Mouse (Mus musculus): ENCODE data around the gene Kctd17. TPM values are rescaled to one million over a fixed set of nuclear protein-coding genes. Genes with fewer than 3 reads are reported as not detected.

Gene Kctd17
- polyA plus RNA-seq, 1 experiment, result 205 TPM

DNA sequence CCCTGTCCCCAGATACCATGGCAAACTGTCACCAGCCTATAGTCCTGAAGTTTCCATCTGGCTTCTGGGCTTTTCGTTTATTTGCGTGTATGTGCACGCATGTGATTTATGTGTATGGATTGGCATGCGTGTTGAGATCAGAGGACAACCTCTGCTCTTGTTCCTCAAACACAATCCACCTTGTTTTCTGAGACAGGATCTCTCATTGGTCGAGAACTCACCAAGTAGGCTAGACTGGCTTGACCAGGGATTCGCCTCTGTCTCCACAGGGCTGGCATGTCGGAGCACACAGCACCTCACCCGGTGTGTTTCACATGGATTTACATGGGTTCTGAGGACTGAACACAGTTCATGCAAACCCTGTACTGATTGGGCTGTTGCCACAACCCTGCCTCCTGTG is 14.2 kb upstream of the Kctd17 start:
- peak; percentile 95 for DNase-seq (ENCODE audit: low read depth)

DNA sequence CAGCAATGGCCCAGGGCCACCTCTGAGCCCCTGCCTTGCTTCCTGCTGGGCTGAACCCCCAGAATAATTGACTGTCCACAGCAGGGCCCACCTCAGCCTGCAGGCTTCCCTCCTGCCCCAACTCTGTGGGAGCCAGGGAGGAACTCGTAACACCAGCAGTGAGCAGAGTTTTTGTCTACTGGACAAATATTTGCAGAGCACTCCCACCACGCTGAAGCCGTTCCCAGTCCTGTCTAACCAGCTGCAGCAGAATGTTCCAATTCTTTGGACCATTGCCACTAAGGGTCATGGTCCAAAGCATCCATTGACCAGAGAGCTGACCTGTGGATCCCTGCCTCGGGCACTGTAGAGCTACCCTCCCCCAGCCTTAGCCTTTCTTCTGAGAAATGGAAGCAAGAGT is 11.4 kb upstream of the Kctd17 start:
- no peak for DNase-seq (ENCODE audit: low read depth)

DNA sequence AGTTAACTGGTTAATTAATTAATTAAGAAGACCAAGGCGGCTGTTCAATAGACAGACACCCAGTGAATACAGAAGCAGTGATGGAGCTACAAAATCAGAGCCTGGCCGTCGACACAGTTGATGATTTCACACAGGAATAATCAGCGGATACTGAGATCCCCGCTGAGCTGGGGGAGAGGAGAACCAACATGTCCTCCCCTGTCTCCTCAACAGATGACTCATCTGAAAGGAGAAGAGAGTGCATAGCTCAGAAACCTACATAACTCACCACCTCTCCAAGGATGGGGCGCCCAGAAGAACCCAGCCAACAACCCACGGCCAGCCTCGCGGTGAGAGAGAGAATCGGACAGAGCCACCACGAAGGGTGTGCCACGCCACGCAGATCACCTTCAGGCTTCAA is 8.0 kb upstream of the Kctd17 start:
- DNase-seq (ENCODE audit: low read depth), result no peak

DNA sequence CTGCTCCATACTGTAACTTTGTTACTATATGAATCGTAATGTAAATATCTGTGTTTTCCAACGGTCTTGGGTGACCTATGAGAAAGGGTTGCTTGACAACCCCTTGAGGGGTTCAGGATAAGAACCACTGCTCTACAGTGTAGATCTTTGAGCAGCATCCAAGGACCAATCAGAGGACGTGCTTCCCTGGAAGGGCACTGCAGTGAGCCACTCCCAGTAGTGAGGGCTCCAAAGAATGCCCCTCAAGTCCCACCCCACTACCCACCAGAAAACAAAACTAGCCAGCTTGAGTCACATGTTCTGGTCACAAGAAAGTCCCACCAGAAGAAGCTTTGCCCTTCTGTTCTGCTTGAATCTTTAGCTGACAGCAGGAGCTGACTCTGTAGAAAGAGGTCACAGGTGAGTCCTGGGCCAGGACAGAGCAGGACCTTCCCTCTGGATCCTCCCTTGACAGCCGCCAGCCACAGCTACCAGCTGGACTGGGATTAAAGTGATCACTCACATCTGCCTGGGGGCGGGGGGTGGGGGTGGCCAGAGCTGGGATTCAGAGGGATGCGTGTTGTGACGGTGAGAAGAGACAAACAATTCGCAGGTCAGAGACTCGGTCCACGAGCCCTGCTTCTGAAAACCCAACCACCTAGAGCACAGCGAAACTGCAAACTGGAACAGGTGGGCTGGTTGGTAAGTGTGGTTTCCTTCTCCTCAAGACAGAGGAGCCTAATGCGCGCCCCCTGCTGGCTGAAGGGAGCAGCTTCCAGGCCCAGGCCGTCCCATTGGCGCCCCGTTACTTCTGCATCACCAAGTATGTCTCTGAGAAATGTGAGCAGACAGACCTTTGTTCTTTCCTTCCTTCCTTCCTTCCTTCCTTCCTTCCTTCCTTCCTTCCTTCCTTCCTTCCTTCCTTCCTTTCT is 6.1 kb upstream of the Kctd17 start:
- DNase-seq (ENCODE audit: low read depth), result no peak

DNA sequence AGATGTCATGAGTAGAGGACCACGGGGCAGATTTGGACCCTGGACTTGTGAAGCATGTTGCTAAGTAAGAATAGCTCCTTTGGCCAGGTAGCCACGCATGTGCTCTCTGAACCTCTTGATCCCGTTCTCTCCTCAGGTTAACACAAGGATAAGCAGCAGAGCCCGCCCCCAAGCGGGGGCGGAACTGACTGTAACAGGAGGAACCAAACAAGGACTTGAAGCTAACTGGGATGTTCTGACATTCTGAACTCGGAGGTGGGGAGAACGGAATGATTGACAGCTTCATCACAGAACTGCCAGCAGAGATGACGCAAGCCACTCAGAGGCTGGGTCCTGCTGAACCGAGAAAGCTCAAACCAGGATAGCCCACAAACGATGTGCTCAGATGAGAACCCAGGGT is 3.9 kb upstream of the Kctd17 start:
- DNase-seq (ENCODE audit: low read depth), result no peak

DNA sequence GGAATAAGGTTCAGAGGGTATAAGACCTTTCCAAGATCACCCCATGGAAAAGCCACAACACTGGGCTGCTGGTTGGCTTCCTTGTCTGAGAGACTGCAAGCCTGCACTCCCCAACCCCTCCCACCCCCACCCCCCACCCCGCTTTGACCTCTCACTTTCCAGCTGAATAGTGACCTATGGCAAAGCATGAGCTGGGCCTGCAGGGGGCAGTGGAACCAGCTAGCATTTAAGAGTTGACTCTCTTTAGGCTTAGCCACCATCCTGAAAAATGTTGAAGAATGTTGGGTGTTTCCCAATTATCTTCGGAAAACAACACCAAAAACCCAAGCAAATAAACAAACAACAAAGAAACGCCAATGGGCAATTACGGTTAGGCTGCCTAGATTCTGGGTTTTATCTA is 3.1 kb upstream of the Kctd17 start:
- no peak for DNase-seq (ENCODE audit: low read depth)

DNA sequence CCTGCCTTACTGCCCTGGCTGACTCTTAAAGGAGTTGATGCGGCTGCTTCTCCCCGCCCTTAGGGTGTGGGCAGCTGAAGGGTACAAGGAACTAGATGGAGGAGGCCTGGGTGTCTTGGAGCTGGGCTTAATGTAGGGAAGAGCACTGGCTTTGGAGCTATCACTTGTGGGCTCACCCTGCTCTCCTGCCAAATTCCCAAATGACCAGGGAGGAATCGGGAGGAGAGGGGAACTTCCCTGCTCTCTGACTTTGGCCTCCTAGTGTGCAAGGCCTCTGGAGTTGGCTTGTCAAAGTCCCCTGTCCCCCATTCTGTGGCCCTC is 735 bp downstream of the Kctd17 start:
- DNase-seq (ENCODE audit: low read depth), result no peak

DNA sequence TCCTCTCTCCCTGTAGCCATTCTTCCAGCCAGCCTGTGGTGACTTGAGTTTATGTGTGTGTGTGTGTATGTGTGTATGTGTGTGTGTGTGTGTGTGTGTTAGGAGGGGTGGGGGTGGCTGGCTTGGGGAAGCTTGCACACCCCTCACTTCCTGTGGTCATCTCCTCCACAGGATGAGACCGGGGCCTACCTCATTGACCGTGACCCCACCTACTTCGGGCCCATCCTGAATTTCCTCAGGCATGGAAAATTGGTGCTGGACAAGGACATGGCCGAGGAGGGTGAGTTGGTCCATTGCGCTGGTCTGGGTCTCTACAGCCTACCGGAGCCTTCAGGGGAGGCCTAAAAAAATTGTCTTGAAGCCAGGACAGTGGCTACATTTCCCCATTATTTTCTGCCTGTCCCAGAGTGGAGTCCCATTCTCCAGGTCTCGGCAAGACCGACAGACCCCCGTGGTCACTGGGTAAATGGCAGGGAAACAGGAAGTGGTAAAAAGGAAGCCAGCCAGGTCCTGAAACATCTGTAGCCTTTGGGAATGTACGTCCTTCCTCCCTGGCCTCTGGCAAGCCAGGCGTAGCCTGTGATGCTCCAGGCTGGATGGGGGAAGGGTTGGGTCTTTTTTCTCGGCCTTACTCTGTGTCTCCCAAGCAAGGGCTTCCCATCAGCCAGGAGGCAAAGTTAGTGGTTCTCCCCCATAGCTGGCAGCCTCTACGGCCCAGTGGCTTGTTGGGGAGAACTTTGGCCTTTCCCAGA is 1.7 kb downstream of the Kctd17 start:
- DNase-seq (ENCODE audit: low read depth), result no peak

DNA sequence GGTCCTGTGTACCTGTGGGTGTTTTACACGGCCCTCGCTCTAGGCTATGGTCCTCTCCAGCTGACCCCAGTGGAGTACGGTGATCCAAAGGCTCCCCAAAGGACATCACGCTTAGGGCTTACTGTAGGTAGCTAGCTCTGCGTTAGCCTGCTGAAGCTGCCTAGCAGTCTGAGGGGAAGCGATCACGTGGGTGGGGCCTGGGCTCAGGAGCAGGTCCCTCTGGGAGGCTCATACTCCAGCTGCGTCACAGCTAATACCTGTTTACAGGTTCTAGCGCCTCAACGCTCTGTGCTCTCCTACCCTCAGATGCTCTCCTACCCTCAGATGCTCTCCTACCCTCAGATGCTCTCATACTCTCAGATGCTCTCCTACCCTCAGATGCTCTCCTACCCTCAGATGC is 2.5 kb downstream of the Kctd17 start:
- DNase-seq (ENCODE audit: low read depth), result no peak

DNA sequence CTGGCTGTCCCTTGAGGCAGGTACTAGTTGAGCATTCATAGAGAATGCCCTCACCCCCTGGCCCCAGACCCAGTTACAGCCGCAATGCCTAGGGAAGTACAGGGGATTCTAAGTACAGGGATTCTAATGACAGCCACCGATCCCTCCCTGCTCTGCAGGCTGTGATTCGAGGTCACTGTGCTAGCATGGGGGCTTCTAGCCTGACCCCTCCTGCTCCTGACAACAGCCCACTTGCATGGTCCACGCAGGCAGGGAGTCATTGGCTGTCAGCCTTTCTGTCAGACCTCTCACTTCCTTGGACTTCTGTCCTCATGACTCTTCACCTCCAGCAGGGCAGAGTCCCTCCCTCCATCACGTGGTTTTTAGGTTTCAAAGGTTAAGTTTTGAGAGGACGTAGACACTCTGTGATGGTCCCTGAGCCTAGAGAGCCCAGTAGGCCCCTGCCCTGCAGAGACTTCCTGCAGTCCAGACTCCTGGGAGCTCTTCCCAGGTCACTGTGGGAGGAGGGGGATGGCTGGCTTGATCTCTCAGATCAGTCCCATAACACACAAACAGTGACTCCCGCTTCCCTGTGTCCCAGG is 3.3 kb downstream of the Kctd17 start:
- no peak for DNase-seq (ENCODE audit: low read depth)

DNA sequence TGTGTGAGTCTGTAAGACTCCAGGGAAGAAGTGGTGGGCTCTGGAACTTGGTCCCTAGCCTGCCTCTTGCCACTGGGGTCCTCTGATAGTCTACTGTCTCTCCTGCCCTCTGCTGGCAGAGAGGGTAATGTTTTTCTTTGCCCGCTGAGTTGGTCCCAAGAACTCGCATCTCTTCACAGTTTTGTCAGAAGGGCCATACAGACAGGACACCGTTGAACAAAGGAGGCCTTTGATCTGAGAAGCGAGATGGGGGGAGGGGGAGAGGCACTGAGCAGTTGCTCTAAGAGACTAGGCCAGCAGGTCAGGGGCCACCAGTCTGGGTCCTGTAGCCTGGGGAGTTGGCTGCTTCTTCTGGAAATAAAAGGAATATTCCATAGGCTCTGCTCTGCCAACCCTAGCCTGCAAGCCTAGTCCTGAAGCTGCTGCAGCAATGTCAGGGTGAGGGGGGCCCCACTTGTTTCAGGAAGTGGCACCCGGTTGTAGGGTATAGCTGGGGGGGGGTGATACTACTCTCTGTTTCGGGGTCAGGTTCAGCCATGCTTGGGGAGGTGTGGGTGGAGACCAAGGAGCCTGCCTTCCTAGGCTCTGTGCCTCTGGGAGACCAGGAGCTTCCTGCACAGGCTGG is 6.6 kb downstream of the Kctd17 start:
- no peak for DNase-seq (ENCODE audit: low read depth)

DNA sequence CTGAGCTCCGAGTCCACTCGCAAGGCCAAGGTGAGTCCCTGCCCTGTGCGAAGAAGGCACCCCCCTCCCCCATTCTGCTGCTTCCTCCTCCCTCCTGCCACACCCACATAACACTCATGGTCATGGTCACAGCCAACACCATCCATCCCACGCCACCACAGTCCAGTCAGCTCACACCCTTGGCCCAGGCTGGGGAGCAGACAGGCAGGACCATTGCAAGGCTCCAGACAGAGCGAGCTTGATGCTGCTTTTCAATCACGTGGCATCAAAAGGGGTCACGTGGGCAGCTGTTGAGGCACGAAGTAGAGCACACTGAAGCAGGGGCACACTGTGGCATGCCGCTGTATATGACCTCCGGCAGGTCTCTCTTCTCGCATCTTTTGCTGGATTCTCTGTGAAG is 7.3 kb downstream of the Kctd17 start:
- no peak for DNase-seq (ENCODE audit: low read depth)

DNA sequence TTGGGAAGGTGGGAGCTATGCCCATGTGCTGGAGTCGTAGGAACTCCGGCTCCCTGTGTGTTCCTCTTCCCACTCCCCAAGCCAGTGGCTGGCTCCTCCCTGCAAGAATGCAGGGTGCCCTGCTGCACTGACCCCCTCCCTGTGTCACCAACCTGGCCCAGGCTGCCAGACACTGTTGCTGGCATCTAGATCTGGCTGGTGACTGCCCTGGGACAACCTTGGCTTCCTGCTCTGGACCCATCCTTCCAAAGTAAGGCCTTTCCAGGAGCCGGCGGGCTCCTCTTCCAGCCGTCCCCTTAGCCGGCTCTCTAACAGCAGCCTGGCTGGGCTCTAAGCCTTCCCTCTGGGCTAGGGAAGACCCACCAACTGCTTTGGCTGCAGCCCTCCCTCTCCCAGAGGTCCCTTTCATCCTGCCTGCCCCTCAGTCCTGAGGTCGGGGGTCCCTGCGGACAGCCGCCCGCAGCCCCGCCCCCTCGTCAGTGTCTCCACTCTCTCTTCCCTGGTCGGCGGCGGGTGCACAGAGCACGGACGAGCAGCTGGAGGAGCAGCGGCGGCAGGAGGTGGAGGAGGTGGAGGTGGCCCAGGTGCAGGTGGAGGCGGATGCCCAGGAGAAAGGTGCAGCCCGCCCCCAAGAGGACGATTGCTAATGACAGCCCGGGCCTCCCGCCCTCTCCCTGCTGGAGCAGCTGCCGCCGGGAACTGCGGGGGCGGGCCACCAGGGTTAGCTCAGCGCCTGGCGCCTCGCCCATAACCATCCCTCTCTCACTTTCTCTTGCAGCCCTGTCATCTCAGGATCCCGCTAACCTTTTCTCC is 8.2 kb downstream of the Kctd17 start:
- DNase-seq (ENCODE audit: low read depth), result no peak

DNA sequence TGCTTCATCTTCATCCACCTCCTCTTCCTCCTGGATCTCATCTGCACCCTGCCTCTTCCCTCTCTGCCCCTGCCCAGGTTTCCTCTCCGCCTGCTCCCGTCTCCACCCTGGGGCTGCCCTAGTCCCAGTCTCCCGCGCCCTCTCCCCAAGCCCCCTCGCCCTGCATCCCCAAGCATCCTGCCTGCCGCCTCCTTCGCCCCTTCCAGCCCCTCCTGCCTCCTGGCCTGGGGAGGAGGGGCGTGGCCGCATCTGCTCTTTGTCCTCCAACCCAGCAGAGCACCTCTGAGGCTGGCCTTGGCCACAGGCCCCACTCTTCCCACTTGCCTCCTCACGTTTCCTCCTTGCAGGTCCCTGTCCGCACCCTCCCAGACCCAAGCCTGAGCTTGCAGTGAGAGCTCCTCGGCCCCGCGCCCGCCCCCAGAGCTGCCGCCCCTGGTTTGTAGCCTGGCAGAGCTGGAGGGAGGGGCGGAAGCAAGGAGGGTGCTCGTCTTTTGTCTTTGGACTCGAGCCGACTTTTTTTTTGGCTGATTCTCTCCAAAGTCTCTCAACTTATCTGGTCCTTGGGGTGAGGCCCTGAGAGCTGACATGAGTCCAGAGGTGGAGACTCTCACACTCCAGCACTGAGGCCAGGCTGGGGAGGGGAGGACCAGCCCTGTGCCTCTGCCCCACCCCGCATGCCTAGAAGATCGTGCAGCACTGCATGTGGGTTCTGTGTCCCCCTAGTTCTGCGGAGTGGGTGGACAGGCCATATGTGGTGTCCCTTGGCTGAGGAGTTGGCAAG is 9.1 kb downstream of the Kctd17 start:
- no peak for DNase-seq (ENCODE audit: low read depth)

DNA sequence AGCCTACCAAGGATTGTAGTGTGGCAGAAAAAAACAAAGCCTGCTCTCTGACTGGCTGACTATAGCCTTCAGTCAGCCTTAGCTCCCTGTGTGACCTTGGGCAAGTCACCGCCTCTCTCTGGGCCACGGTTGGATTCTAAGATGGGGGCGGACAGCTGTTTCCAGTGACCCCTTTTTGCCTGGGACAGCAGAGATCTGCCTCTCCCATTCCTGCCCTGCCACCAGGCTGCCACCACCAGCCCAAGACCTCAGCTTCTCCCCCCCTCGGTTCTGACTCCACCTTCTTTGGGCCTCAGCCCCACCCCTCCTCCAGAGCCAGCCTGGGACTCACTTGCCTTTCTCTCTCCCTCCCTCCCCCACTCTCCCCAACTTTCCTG is 9.6 kb downstream of the Kctd17 start:
- DNase-seq (ENCODE audit: low read depth), result no peak

DNA sequence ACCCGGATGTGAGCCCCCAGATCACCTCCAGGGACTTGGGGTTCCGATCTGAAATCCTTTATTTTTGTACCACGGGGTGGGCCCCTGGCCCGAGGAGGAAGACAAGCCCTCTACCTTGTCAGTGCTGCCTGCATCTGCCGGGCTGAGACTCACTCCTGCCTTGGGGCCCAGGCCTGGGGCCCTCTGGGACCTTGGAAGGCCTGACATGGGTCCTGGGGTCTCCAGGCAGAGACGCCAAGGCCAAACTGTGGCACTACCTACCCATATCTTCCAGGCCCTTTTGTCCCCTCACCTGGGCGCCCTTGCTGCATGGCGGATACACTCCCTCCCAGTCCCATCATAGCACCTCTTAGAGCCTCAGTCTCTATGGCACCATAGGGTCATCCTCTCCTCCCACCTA is 10.1 kb downstream of the Kctd17 start:
- no peak for DNase-seq (ENCODE audit: low read depth)

DNA sequence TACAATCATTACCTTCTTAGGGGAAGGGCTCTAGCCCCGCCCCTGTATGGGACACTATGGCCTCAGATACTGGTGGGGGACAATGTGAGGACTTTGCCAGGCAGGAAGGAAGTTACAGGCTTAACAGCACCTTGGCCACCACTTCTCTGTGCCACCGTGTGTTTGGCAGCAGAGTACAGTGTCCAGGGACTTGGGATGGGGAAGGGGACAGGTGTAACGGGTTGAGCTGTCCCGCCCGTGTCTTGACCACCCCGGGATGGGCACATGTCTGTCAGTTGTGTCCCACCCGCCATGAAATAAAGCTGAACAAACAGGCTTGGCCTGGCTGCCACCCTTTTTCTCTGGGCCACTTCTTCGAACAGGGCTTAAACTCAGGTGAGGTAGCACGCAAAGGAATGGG is 10.6 kb downstream of the Kctd17 start:
- DNase-seq (ENCODE audit: low read depth), result no peak

DNA sequence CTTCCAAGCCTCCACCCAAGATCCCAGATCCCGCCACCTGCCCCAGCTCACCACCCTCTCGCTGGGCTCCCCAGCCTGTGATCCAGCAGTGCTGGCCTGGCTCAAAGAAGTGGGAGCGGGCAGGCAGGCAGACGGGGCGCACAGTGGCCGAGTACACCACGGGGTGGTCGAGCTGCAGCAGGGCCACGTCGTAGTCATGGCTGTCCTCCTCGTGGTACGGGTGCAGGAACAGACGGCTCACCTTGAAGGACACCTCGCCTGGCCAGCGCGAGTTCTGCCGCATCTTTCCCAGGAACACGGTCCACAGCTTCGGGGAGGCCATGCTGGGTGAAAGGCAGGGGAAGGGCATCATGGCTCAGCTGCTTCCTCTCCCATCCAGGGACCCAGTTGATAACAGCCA is 13.9 kb downstream of the Kctd17 start:
- no peak for DNase-seq (ENCODE audit: low read depth)

DNA sequence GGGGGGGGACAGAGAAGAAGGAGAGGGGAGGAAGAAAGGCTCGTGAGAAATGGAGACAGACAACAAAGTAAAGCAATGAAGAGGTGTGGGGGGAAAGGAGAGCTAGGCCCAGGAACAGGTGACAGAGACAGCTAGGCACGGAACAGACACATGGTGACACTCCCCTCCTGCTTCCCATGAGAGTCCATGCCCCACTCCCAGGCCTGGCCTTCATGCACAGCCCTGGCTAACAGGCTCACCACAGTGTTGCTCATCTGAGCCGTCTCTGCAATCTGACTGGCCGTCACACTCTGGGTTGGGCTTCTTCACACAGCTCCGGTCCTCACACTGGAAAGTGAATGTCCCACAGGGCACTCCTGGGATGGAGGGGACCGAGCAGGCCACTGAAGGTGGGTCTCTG is 15.5 kb downstream of the Kctd17 start:
- no peak for DNase-seq (ENCODE audit: low read depth)

DNA sequence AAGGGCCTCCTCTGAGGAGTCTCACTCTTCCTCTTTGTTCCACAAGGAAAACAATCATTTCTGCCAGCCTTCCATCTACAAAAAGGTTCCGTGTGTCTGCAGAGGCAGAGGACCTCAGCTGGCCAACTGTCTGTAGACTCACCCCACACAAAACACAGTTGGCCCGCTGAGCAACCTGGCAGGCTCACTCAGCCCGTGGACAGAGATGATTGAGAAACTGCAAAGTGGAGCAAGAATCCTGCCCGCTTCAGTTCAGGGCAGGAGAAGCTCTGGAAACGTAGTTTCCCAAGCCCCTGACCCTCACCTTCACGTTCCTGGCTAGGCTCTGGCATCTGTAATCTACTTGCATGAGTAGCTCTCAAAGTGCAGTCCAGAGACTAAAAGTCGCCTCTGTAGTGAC is 18.8 kb downstream of the Kctd17 start:
- DNase-seq (ENCODE audit: low read depth), result peak; percentile 38
